Mouse (Mus musculus): ENCODE data around the gene Chst8. TPM values are rescaled to one million over a fixed set of nuclear protein-coding genes. Genes with fewer than 3 reads are reported as not detected.

The Chst8 gene
- polyA plus RNA-seq, 1 experiment from 2014 or later = 14.9 TPM

DNA sequence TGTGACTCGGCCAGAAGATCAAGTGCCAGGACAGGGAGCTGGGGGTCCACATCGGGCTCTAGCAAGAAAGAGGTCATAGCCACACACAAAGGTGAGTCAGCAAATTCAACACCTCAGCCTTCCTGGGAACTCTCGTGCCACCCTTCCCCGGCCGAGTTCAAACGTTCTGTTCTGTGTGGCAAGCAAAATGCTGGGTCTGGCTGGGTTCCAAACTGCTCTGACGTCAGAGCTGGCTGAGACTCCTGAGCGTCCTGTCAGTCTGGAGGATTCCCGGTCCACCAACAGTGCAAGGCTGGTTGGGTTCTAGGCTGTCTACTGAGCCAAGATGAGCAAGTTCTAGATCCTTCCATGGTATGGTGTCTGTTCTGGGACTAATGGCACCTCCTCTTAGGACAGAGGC is 165.5 kb downstream of the Chst8 start:
- ATAC-seq (ENCODE audit: low FRiP score, low TSS enrichment) = no peak
- Histone ChIP-seq H3K27me3 (ENCODE audit: control insufficient read depth, insufficient read depth, low read length) (no peaks in the 10 kb centered on the region), H3K36me3 (ENCODE audit: control insufficient read depth, insufficient read depth, low read length) (peaks cover 62% of the 10 kb centered on the region), H3K27ac (replicated peaks; ENCODE audit: low read depth, low read length) (no peak overlapping the region), H3K9ac (replicated peaks; ENCODE audit: low read length) (no peak overlapping the region), H3K4me1 (ENCODE audit: control insufficient read depth, insufficient read depth, low read length) (peaks cover 25% of the 10 kb centered on the region), H3K4me2 (ENCODE audit: low read length) (no peak overlapping the region), H3K9me3 (ENCODE audit: control insufficient read depth, low read length) (no peaks in the 10 kb centered on the region), H3K4me3 (replicated peaks; ENCODE audit: low read depth, low read length) (no peak overlapping the region)
- 70% methylated on average over 9 of the region's 9 CpGs for WGBS
- peak; percentile 56 for DNase-seq

DNA sequence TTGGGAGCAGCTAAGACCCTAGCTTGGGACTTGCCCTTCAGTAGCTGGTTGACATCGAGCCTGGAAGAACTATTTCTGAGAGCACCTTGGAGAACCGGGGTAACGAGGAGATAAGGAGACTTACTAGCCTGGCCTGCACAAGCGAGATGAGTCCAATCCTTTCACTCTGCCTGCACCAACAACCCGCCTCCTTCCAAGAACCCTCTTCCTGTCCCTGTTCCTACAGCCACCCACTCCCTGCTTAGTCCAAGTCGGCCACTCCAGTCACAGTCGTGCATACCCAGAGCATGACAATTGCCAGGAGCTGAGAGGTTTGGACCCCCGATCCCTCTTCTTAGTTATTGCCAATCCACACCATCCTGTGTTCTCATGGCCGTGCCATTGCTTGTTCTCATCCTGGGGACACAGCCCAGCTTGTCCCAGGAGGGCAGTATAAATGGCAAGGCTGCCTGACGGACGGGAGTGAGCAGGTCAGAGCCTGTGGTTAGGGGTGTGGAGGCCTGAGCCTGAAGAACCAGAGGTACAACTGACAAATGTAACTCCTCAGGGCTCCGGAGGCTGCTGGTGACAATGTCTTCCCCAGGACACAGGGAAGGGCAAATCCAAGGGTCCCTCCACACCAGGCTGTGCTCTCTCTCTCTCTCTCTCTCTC is 166.2 kb downstream of the Chst8 start:
- ATAC-seq (ENCODE audit: low FRiP score, low TSS enrichment) (no peak), DNase-seq (no peak)
- H3K4me2 ChIP-seq (ENCODE audit: low read length) = no peak overlapping the region
- H3K36me3 ChIP-seq (ENCODE audit: control insufficient read depth, insufficient read depth, low read length) = peaks cover 69% of the 10 kb centered on the region
- no peaks in the 10 kb centered on the region for H3K9me3 ChIP-seq (ENCODE audit: control insufficient read depth, low read length)
- WGBS = 90% methylated on average over 12 of the region's 12 CpGs
- no peak overlapping the region for H3K27ac ChIP-seq (replicated peaks; ENCODE audit: low read depth, low read length)
- no peak overlapping the region for H3K9ac ChIP-seq (replicated peaks; ENCODE audit: low read length)
- H3K27me3 ChIP-seq (ENCODE audit: control insufficient read depth, insufficient read depth, low read length) = no peaks in the 10 kb centered on the region
- H3K4me3 ChIP-seq (replicated peaks; ENCODE audit: low read depth, low read length) = no peak overlapping the region
- H3K4me1 ChIP-seq (ENCODE audit: control insufficient read depth, insufficient read depth, low read length) = peaks cover 17% of the 10 kb centered on the region; the same call in 1 of the 2 replicates

GRCm38 (mm10) chr7:34645623-34646022 is 166.9 kb downstream of the Chst8 start:
- DNase-seq (no peak), ATAC-seq (ENCODE audit: low FRiP score, low TSS enrichment) (no peak)
- Histone ChIP-seq H3K27ac (replicated peaks; ENCODE audit: low read depth, low read length) (no peak overlapping the region), H3K9me3 (ENCODE audit: control insufficient read depth, low read length) (no peaks in the 10 kb centered on the region), H3K4me2 (ENCODE audit: low read length) (no peak overlapping the region), H3K27me3 (ENCODE audit: control insufficient read depth, insufficient read depth, low read length) (no peaks in the 10 kb centered on the region), H3K36me3 (ENCODE audit: control insufficient read depth, insufficient read depth, low read length) (peaks cover 76% of the 10 kb centered on the region), H3K9ac (replicated peaks; ENCODE audit: low read length) (no peak overlapping the region), H3K4me1 (ENCODE audit: control insufficient read depth, insufficient read depth, low read length) (peaks cover 10% of the 10 kb centered on the region; the same call in 1 of the 2 replicates), H3K4me3 (replicated peaks; ENCODE audit: low read depth, low read length) (no peak overlapping the region)
- WGBS = 87% methylated on average over 2 of the region's 2 CpGs

DNA sequence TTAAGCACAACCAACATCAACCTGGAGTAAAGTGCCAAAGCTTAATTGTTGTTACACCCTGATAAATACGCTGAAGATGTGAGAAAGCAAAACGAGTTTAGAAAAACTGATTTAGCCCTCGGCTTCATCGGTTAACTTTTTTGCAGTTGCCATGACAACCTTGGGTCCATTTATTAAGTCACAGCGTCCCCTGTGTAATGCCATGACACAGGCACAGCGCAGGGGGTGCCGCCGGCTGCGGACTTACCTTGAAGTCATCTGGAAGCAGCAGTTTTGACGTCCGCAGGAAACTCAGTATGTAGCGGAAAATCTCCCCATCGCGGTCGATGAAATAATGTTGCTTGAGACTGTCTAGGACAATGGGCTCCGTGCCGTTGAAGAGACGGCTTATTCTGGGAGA is 167.9 kb downstream of the Chst8 start:
- 67% methylated on average over 18 of the region's 18 CpGs for WGBS
- H3K4me2 ChIP-seq (ENCODE audit: low read length) = no peak overlapping the region
- H3K9ac ChIP-seq (replicated peaks; ENCODE audit: low read length) = no peak overlapping the region
- no peak overlapping the region for H3K4me3 ChIP-seq (replicated peaks; ENCODE audit: low read depth, low read length)
- peak; percentile 52 for DNase-seq
- no peak for ATAC-seq (ENCODE audit: low FRiP score, low TSS enrichment)
- H3K27ac ChIP-seq (replicated peaks; ENCODE audit: low read depth, low read length) = no peak overlapping the region
- H3K27me3 ChIP-seq (ENCODE audit: control insufficient read depth, insufficient read depth, low read length) = no peaks in the 10 kb centered on the region
- peaks cover 81% of the 10 kb centered on the region for H3K36me3 ChIP-seq (ENCODE audit: control insufficient read depth, insufficient read depth, low read length)
- peaks cover 9% of the 10 kb centered on the region; the same call in 1 of the 2 replicates for H3K4me1 ChIP-seq (ENCODE audit: control insufficient read depth, insufficient read depth, low read length)
- H3K9me3 ChIP-seq (ENCODE audit: control insufficient read depth, low read length) = no peaks in the 10 kb centered on the region

DNA sequence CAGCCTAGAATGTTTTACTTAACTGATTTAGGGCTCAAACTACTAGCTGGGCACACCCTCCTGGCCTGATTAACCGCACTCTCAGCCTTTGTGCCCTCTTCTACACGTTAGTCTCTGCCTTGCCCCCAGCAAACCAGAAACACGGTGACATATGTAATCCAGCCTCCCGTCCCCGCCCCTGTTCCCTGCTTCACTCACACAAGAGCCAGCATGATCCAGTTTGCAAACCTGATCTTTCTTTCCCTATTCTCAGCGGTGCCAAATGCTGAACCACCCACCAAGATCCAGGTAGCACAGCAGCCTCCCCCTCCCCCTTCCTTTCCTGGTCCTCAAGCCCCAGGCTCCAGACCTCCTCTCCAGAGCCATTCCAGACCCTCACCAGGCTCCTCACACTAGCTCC is 169.2 kb downstream of the Chst8 start:
- H3K27me3 ChIP-seq (ENCODE audit: control insufficient read depth, insufficient read depth, low read length) = no peaks in the 10 kb centered on the region
- H3K27ac ChIP-seq (replicated peaks; ENCODE audit: low read depth, low read length) = no peak overlapping the region
- no peak overlapping the region for H3K9ac ChIP-seq (replicated peaks; ENCODE audit: low read length)
- DNase-seq = no peak
- ATAC-seq (ENCODE audit: low FRiP score, low TSS enrichment) = no peak
- H3K4me3 ChIP-seq (replicated peaks; ENCODE audit: low read depth, low read length) = no peak overlapping the region
- no peak overlapping the region for H3K4me2 ChIP-seq (ENCODE audit: low read length)
- peaks cover 78% of the 10 kb centered on the region for H3K36me3 ChIP-seq (ENCODE audit: control insufficient read depth, insufficient read depth, low read length)
- H3K9me3 ChIP-seq (ENCODE audit: control insufficient read depth, low read length) = no peaks in the 10 kb centered on the region
- WGBS = 86% methylated on average over 6 of the region's 6 CpGs
- H3K4me1 ChIP-seq (ENCODE audit: control insufficient read depth, insufficient read depth, low read length) = peaks cover 8% of the 10 kb centered on the region; the same call in 1 of the 2 replicates

DNA sequence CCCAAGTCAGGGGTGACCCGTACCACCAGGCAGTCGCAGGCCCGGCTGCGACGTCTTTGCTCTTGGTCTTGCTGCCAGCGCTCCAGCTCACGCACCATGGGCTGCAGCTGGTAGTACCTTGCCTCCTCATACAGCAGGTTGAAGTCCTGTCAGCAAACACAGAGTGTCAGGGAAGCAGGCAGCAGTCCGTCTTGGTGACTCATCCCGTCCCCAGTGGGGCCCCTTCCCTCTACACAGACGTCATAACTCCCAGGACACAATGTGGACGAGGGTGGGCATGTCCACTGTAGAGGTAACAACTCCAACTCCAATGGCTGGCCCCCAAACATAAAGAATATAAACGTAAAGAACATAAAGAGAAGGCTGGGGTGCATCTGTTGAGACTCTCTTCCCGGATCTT is 170.5 kb downstream of the Chst8 start:
- ATAC-seq (ENCODE audit: low FRiP score, low TSS enrichment) = no peak
- no peaks in the 10 kb centered on the region for H3K9me3 ChIP-seq (ENCODE audit: control insufficient read depth, low read length)
- DNase-seq = no peak
- WGBS = 87% methylated on average over 13 of the region's 13 CpGs
- H3K4me3 ChIP-seq (replicated peaks; ENCODE audit: low read depth, low read length) = no peak overlapping the region
- H3K27me3 ChIP-seq (ENCODE audit: control insufficient read depth, insufficient read depth, low read length) = no peaks in the 10 kb centered on the region
- H3K27ac ChIP-seq (replicated peaks; ENCODE audit: low read depth, low read length) = peak overlapping the region; percentile 55; the same call in 1 of the 2 replicates
- peaks cover 65% of the 10 kb centered on the region for H3K36me3 ChIP-seq (ENCODE audit: control insufficient read depth, insufficient read depth, low read length)
- H3K4me2 ChIP-seq (ENCODE audit: low read length) = no peak overlapping the region
- peaks cover 8% of the 10 kb centered on the region; the same call in 1 of the 2 replicates for H3K4me1 ChIP-seq (ENCODE audit: control insufficient read depth, insufficient read depth, low read length)
- H3K9ac ChIP-seq (replicated peaks; ENCODE audit: low read length) = no peak overlapping the region

- Histone ChIP-seq H3K9ac (replicated peaks; ENCODE audit: low read length) (no peak overlapping the region), H3K4me3 (replicated peaks; ENCODE audit: low read depth, low read length) (no peak overlapping the region), H3K36me3 (ENCODE audit: control insufficient read depth, insufficient read depth, low read length) (peaks cover 55% of the 10 kb centered on the region), H3K9me3 (ENCODE audit: control insufficient read depth, low read length) (no peaks in the 10 kb centered on the region), H3K4me2 (ENCODE audit: low read length) (no peak overlapping the region), H3K27me3 (ENCODE audit: control insufficient read depth, insufficient read depth, low read length) (no peaks in the 10 kb centered on the region), H3K27ac (replicated peaks; ENCODE audit: low read depth, low read length) (no peak overlapping the region), H3K4me1 (ENCODE audit: control insufficient read depth, insufficient read depth, low read length) (peaks cover 5% of the 10 kb centered on the region; the same call in 1 of the 2 replicates)
- ATAC-seq (ENCODE audit: low FRiP score, low TSS enrichment) = no peak
- 88% methylated on average over 11 of the region's 11 CpGs for WGBS
- DNase-seq = no peak
Observed at GRCm38 (mm10) chr7:34639798-34640197, 172.7 kb downstream of the Chst8 start.

- 84% methylated on average over 4 of the region's 4 CpGs for WGBS
- no peaks in the 10 kb centered on the region for H3K27me3 ChIP-seq (ENCODE audit: control insufficient read depth, insufficient read depth, low read length)
- no peaks in the 10 kb centered on the region for H3K9me3 ChIP-seq (ENCODE audit: control insufficient read depth, low read length)
- H3K9ac ChIP-seq (replicated peaks; ENCODE audit: low read length) = no peak overlapping the region
- ATAC-seq (ENCODE audit: low FRiP score, low TSS enrichment) = no peak
- H3K4me1 ChIP-seq (ENCODE audit: control insufficient read depth, insufficient read depth, low read length) = 0 out of 2 replicates have a peak, but pooled peaks cover 3% of the 10 kb centered on the region
- H3K27ac ChIP-seq (replicated peaks; ENCODE audit: low read depth, low read length) = no peak overlapping the region
- no peak overlapping the region for H3K4me2 ChIP-seq (ENCODE audit: low read length)
- H3K4me3 ChIP-seq (replicated peaks; ENCODE audit: low read depth, low read length) = no peak overlapping the region
- peaks cover 31% of the 10 kb centered on the region for H3K36me3 ChIP-seq (ENCODE audit: control insufficient read depth, insufficient read depth, low read length)
- no peak for DNase-seq
Observed at GRCm38 (mm10) chr7:34636661-34637060, 175.8 kb downstream of the Chst8 start.
